Mouse (Mus musculus) gastrocnemius, adult 2 months (tissue): Measurements from ENCODE around the gene Mrps21. TPM values are rescaled to one million over a fixed set of nuclear protein-coding genes. Genes with fewer than 3 reads are reported as not detected.
"Not testable (repeated sequence)": the region's sequence is repeated elsewhere in the genome, so short reads cannot be mapped to it uniquely, and the experiment has no call there.

Experiments used
- DNase-seq: peaks from one replicate; pipeline ENCODE4 v3.0.0; 2022
- H3K27ac ChIP-seq: fragments of 200-600 bp; 2 replicates; pipeline ENCODE4 v1.8.1; 2022; ENCODE audit warnings: mild to moderate bottlenecking
- H3K4me3 ChIP-seq: fragments of 200-600 bp; 2 replicates; pipeline ENCODE4 v1.8.1; 2022; ENCODE audit warnings: mild to moderate bottlenecking, moderate library complexity
- CTCF ChIP-seq: fragments of 200-600 bp; IDR thresholded peaks from 2 replicates; pipeline ENCODE4 v1.8.1; 2022; ENCODE audit warnings: antibody characterized with exemption, mild to moderate bottlenecking, moderate library complexity
- intact Hi-C: fragments of 180-260 bp; cut with DNase I; formaldehyde crosslinking; loops from one replicate; pipeline ENCODE4 v1.15.1; 2025
- total RNA-seq, 2 experiments: library from RNA; stranded (reverse); gene quantifications; 2 replicates each; pipeline ENCODE4 v1.2.3; 2021

Gene Mrps21
- total RNA-seq, 2 experiments from 2014 or later = 303 to 336 TPM

DNA sequence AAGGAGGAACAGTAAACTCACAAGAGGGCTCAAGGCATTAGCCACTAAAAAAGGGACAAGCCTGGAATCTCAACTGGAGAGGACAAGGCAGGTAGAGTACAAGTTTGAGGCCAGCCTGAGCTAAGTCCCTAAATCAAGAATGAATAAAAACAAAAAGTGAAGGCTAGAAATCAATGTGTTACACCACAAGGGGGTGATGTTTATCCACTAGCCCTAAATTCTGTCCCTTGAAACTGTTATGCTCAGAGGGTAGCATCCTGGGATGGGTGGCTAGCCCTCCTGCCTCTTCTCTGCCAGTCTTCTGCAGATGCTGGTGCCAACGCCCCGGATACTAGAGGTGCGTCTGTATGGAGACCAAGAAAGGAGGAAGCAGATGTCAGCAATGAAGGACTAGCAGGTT is 11.0 kb downstream of the Mrps21 start:
- Histone ChIP-seq H3K27ac (no peak overlapping the region), H3K4me3 (no peak overlapping the region)
- intact Hi-C loops = loop anchor here (1.0 to 5.0 kb wide), 3 partner anchors 47 to 192 kb away; no protein-coding TSS in a partner anchor
- peak; percentile 25; the same call in 1 of the 2 replicates for TF ChIP-seq CTCF
- no peak for DNase-seq

DNA sequence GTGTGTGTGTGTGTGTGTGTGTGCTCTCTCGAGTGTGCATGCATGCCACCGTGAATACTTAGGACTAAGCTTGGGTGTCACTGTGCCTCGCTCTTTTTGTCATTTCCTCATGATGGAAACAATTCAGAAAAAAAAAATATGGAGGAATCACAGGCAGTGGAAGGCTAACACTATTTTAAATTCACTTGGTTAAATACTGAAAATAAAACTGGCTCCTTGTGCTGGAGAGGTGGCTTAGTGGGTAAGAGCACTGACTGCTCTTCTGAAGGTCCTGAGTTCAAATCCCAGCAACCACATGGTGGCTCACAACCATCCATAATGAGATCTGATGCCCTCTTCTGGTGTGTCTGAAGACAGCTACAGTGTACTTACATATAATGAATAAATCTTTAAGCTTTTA is 13.0 kb downstream of the Mrps21 start:
- H3K4me3 ChIP-seq, intact Hi-C loops, H3K27ac ChIP-seq, DNase-seq: not testable (repeated sequence)

DNA sequence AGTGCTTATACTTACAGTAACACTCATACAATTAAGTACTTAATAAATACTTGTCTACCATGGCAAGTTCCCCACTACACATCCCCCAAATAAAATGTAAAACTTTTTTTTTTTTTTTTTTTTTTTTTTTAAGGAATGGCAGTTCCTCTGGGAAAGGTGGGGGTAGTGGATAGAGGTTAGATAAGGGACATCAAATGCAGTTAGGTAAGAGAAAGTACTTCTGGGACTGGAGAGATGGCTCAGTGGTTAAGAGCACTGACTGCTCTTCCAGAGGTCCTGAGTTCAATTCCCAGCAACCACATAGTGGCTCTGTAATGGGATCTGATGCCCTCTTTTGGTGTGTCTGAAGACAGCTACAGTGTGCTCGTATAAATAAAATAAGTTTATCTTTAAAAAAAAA is 14.3 kb downstream of the Mrps21 start:
- DNase-seq, H3K4me3 ChIP-seq, H3K27ac ChIP-seq, intact Hi-C loops: not testable (repeated sequence)

DNA sequence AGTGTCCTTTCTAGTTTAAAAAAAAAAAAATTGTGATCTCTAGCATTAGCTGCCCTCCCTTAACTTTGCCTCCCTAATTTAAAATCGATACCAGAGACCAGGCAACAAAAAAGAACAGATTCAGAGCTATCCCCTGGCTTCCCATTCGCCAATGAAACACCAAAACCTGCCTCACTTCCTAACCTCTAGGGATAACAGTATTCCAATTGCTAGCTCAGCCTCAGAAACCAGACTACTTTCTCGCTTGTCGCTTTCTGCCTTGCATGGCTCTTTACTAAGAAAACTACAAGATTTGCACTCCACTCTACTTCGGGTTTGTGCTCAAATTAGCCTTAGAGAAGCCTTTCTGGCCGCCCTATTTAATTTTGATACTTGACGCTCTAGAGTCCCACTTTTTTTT is 15.2 kb downstream of the Mrps21 start:
- peak overlapping the region; percentile 94 for H3K27ac ChIP-seq
- TF ChIP-seq CTCF = no peak
- DNase-seq = no peak
- peak overlapping the region; percentile 93 for H3K4me3 ChIP-seq
- intact Hi-C loops = no loop called here

DNA sequence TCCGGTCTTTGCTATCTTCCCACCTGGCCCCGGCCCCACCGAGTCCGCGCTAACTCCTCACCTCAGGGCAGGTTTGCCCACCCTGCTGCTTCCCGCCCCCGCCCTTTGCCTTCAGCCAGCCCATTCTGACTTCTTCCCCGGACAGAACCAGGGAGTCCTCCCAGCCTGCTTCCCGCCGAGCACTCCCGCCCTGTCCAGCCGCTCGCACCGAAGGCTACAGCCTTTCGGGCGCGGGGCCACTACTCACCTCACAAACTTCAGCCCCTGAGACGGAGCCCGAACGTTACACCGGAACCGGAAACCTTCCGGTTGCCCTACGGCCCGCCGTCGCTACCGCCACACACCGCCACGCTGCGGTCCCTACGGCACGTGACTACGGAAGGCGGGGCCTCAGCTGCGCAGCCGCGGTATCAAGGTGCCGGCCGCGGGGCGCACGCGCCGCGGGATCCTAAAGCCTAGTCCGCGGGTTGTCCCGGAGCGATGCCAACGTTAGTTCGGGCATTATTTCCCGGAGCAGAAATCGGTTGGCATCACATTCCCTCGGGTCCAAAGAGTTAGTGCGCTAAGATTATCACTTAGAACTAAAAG is 15.7 kb downstream of the Mrps21 start, which contains the start of gene Prpf3:
Prpf3 (minus strand) TSS at position 384 of the 588 bp plus-strand sequence.
- no peak for TF ChIP-seq CTCF
- intact Hi-C loops = no loop called here
- H3K27ac ChIP-seq = peak within 1 kb of the TSS; percentile 94
- peak within 1 kb of the TSS; percentile 93 for H3K4me3 ChIP-seq
- DNase-seq = peak; percentile 98

DNA sequence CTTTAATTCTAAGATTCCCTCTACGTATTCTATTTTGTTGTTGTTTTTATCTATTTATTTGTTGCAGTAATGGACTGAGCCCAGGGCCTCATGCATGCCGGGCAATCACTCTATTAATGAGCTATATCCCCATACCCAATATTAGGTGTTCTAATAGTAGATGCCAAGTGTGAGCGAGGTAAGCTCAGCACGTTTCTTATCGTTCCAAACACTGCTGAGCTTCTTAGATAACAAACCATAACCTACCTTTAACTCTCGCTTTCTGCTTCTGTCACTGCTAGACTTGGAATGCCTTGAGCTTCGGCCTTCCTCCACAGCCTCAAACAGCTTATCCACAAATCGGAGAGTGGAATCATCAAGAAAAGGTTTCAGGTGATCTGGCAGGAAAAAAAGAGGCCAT is 20.0 kb downstream of the Mrps21 start:
- Histone ChIP-seq H3K27ac (no peak overlapping the region), H3K4me3 (no peak overlapping the region)
- no peak for TF ChIP-seq CTCF
- intact Hi-C loops = no loop called here
- no peak for DNase-seq

DNA sequence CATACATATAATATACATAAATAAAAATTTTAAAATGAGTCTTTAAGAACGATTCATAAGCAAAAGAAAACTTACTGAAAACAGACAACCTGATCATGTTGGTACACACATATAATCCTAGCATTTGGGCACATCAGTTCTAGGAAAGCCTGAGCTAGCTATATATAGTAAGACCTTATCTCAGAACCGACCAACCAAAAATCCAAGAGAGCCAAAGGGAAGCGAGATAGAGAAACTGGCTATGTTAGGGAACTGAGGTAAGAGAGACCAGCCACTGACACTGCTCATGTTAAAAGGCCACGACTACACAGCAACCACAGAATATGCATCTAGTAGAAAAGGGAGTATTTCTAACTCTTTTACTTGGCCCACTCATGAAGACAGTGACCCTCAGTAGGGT is 20.7 kb downstream of the Mrps21 start:
- TF ChIP-seq CTCF = no peak
- H3K4me3 ChIP-seq = no peak overlapping the region
- no peak overlapping the region for H3K27ac ChIP-seq
- no peak for DNase-seq
- intact Hi-C loops = no loop called here

DNA sequence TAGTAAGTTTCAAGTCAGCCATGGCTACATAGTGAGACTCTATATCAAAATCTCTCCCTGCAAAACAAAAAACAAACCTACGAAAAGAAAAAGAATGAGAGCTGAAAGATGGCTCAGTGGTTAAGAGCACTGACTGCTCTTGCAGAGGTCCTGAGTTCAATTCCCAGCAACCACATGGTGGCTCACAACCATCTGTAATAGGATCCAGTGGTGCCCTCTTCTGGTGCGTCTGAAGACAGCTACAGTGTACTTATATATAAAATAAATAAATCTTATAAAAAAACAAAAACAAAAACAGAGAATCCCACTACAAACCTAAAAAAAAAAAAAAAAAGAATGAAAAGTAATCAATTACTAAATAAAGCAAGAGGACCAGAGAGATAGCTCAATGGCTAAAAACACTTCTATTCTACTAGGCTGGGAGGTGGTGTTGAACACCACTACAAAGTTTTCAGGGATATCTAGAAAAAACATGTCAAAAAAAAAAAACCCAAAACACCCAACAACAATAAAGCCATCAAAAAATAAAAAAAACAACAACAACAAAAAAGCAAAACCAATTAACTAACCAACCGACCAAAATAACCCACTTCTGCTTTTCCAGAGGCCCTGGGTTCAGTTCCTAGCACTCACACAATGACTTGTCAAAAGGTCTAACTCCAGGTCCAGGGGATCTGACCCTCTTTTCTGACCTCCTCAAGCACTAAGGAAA is 28.7 kb downstream of the Mrps21 start:
- no peak overlapping the region for H3K4me3 ChIP-seq
- no peak overlapping the region for H3K27ac ChIP-seq
- intact Hi-C loops = loop anchor here (5.0 to 10.0 kb wide), 2 partner anchors 65 to 498 kb away; no protein-coding TSS in a partner anchor
- DNase-seq = no peak
- peak; percentile 36 for TF ChIP-seq CTCF

DNA sequence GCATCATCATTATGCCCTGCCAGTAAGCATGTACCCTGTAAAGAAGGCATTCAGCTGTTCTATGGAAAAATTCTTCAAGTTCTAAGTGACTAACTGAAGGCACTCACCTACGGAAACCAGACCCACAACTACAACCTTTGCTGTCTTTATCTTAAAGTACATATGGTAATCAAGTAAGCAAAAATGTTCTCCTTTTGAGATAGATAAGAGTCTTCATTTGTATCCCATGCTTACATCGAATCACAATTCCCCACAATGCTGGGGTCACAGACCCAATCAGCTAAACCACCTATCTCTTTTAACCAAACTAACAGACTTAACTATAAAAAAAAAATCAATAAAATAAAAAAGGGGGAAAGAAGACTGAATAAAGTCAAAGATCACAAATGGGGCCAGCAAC is 32.1 kb downstream of the Mrps21 start:
- intact Hi-C loops = no loop called here
- no peak overlapping the region for H3K27ac ChIP-seq
- TF ChIP-seq CTCF = no peak
- DNase-seq = no peak
- H3K4me3 ChIP-seq = no peak overlapping the region

DNA sequence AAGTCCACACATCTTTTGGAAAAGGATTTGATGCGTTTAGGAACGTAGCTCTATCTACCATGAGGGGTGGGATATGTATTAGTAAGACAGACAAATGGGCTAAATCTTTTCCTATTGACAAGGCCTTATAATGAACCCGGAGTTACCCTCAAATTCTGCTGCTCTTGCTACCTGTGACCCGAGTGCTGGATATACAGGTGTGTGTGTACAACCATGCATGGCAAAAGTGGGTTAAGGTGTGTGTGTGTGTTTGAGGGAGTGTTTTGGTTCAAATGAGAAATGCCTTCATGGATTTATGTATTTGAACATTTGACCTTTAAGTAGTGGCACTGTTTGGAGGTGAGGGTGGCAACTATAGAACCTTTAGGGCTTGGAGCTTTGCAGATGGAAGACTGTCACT is 42.3 kb downstream of the Mrps21 start:
- DNase-seq = no peak
- H3K4me3 ChIP-seq = no peak overlapping the region
- intact Hi-C loops = no loop called here
- TF ChIP-seq CTCF = no peak
- no peak overlapping the region for H3K27ac ChIP-seq

DNA sequence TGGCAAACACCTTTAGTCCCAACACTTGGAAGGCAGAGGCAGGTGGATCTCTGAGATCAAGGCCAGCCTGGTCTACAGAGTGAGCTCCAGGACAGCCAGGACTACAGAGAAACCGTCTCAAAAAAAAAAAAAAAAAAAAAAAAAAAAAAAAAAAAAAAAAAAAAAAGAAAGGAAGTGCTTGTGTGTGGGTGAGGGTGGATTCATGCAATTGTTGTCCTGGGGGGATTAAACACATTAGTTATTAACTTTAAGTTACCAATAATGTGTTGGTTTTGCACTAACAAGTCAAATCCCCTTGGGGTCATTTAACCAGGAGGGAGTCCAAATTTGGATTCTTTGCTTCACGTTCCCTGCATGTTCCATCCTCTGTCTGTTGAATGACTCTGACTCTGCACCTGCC is 45.0 kb downstream of the Mrps21 start:
- intact Hi-C loops = no loop called here
- no peak for DNase-seq
- Histone ChIP-seq H3K27ac (no peak overlapping the region), H3K4me3 (no peak overlapping the region)
- no peak for TF ChIP-seq CTCF

DNA sequence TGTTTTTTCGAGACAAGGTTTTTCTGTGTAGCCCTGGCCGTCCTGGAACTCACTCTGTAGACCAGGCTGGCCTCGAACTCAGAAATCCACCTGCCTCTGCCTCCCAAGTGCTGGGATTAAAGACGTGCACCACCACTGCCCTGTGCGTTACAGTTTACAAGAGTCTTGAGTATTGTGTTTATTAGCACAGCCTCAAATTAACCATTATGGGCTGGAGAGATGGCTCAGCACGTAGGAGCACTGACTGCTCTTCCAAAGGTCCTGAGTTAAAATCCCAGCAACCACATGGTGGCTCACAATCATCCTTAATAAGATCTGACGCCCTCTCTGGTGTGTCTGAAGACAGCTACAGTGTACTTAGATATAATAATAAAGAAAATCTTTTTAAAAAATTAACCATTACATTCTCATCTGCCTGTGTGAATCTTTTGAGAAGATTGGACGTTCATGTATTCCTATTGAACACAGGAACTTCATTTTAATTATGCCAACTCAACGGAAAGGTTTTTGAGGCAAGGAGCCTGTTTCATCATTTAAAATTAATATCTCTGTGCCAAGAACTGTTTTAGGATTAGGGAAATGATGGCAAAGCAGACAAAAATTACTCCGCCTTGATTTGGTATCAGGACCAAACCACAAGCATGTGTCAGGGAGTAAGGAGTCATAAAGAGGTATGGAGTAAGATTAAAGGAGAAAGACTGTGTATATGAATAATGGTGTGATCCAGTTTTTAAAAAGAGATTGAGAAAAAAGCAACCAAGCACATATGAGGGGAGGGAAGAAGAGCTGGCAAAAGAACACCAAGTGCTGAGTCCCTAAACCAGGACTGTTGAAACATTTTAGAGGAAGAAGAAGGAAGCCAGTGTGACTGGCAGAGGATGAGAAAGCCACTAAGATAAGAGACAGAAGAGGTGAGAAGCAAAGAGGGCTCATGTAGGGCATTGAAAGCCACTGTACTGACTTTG is 51.0 kb downstream of the Mrps21 start:
- TF ChIP-seq CTCF = peak; percentile 1; the same call in 1 of the 2 replicates
- intact Hi-C loops = no loop called here
- Histone ChIP-seq H3K27ac (peak overlapping the region; percentile 99), H3K4me3 (peak overlapping the region; percentile 72)
- no peak for DNase-seq
